Mouse (Mus musculus) kidney, postnatal 0 days (tissue): ENCODE results near the gene Hmga1. TPM values are rescaled to one million over a fixed set of nuclear protein-coding genes. Genes with fewer than 3 reads are reported as not detected.

ENCODE experiments used
- ATAC-seq: fragments of 200-750 bp; cut with Nextera tagmentation; replicated peaks from 2 replicates; pipeline ENCODE4 v1.8.0; 2017; ENCODE audit warnings: low read depth, moderate number of reproducible peaks, moderate TSS enrichment, moderate library complexity; ENCODE audit not compliant: low FRiP score
- DNase-seq: peaks from one replicate; pipeline ENCODE4 v3.0.0-alpha.2; 2016; ENCODE audit warnings: low spot score
- H3K27ac ChIP-seq: fragments of 300-500 bp; sonication (generic); 2 replicates; pipeline ENCODE4 v1.5.1; 2014; ENCODE audit warnings: mild to moderate bottlenecking
- H3K27me3 ChIP-seq: fragments of 300-500 bp; sonication (generic); 2 replicates; pipeline ENCODE4 v1.6.1; 2014; ENCODE audit warnings: low read length, mixed read lengths; ENCODE audit not compliant: insufficient read depth
- H3K36me3 ChIP-seq: fragments of 300-500 bp; sonication (generic); 2 replicates; pipeline ENCODE4 v1.6.1; 2014; ENCODE audit warnings: low read length, mixed read lengths; ENCODE audit not compliant: insufficient read depth
- H3K4me1 ChIP-seq: fragments of 300-500 bp; sonication (generic); replicated peaks from 2 replicates; pipeline ENCODE4 v1.6.1; 2014; ENCODE audit warnings: antibody characterized with exemption, low read length, mixed read lengths; ENCODE audit not compliant: insufficient read depth
- H3K4me2 ChIP-seq: fragments of 300-500 bp; sonication (generic); 2 replicates; pipeline ENCODE4 v1.6.1; 2014; ENCODE audit warnings: mild to moderate bottlenecking, low read length, moderate library complexity, mixed read lengths
- H3K4me3 ChIP-seq: fragments of 300-500 bp; sonication (generic); replicated peaks from 2 replicates; pipeline ENCODE4 v1.5.1; 2014; ENCODE audit warnings: low read depth, low read length
- H3K9ac ChIP-seq: fragments of 300-500 bp; sonication (generic); 2 replicates; pipeline ENCODE4 v1.6.1; 2014; ENCODE audit warnings: low read depth, low read length
- H3K9me3 ChIP-seq: fragments of 300-500 bp; sonication (generic); replicated peaks from 2 replicates; pipeline ENCODE4 v1.6.1; 2016; ENCODE audit warnings: low read length, inconsistent platforms, mixed read lengths
- CTCF ChIP-seq: IDR thresholded peaks from 2 replicates; pipeline ENCODE4 v1.5.1; 2016; ENCODE audit warnings: antibody characterized with exemption, low read depth, mild to moderate bottlenecking, moderate library complexity
- WGBS: fragments of 180-500 bp; shearing (Covaris S2); extraction: QIAGEN DNeasy Blood & Tissue Kit; methylation state at CpG from one replicate; pipeline ENCODE4 v1.1.7; 2014; 5-methylcytosine and 5-hydroxymethylcytosine counted together
- polyA plus RNA-seq: library from polyadenylated mRNA; unstranded; fragments of >200 nt; fragmentation: Nextera tagmentation; extraction: Ambion mirVana; gene quantifications from 2 replicates; pipeline ENCODE4 v1.2.1, GENCODE M21; 2015

The Hmga1 gene
- polyA plus RNA-seq, 1 experiment from 2014 or later, result 131 TPM

GRCm38 (mm10) chr17:27563771-27564244 is 7.5 kb downstream of the Hmga1 start:
- H3K4me3 ChIP-seq, result no peak overlapping the region
- WGBS, result 49% methylated on average over 7 of the region's 7 CpGs
- H3K4me2 ChIP-seq, result no peak overlapping the region
- H3K36me3 ChIP-seq, result no peaks in the 10 kb centered on the region; the same call in 1 of the 2 replicates
- DNase-seq (no peak), ATAC-seq (no peak)
- no peak overlapping the region for H3K27ac ChIP-seq
- H3K9me3 ChIP-seq, result no peaks in the 10 kb centered on the region
- TF ChIP-seq CTCF, result no peak
- peaks cover 10% of the 10 kb centered on the region for H3K4me1 ChIP-seq
- H3K9ac ChIP-seq, result 0 out of 2 replicates have a peak overlapping the region, but pooled peaks have one; percentile 31
- H3K27me3 ChIP-seq, result no peaks in the 10 kb centered on the region

DNA sequence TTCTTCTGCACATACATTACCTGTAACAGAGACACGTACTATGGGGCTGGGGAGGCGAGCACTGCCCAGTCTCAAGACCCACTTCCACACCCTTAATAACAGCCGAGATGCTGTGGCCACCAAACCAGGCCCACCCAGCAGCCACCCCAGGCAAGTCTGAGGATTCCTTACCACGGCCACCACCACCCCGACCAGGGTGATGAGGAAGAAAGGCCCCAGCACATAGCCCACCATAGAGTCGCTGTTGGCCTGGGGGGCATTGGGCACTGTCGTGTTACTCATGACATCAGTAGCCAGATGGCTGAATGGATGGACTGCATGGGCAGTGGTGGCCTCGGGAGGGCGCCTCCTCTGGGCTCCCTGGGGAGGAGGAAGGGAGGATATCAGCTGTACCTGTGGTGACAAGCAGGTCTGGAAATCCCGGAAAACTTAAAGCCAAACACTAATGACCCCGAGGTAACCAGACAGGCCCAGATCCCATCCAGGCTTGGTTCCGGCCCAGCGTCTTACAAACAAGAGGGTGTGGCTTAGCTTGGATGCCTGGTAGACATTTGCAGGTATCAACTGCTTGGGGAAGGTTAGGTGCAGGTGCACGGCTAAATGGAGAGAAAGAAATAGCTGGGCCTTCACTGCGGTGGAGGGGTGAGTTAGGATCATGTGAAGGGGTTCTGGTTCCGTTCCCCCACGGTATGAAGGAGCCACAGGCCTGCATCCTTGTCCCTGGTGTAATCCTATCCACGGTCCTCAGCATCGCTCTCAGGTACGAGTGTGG is 8.3 kb downstream of the Hmga1 start:
- H3K4me3 ChIP-seq, result peak overlapping the region; percentile 52
- H3K36me3 ChIP-seq, result no peaks in the 10 kb centered on the region; the same call in 1 of the 2 replicates
- 17% methylated on average over 20 of the region's 20 CpGs for whole genome bisulfite sequencing
- DNase-seq, result no peak
- peak overlapping the region; percentile 94 for H3K4me2 ChIP-seq
- no peaks in the 10 kb centered on the region for H3K27me3 ChIP-seq
- H3K9me3 ChIP-seq, result no peaks in the 10 kb centered on the region
- TF ChIP-seq CTCF, result peak; percentile 53
- H3K27ac ChIP-seq, result no peak overlapping the region; the same call in 1 of the 2 replicates
- no peak for ATAC-seq
- H3K9ac ChIP-seq, result peak overlapping the region; percentile 64
- H3K4me1 ChIP-seq, result peaks cover 8% of the 10 kb centered on the region; the same call in 1 of the 2 replicates

DNA sequence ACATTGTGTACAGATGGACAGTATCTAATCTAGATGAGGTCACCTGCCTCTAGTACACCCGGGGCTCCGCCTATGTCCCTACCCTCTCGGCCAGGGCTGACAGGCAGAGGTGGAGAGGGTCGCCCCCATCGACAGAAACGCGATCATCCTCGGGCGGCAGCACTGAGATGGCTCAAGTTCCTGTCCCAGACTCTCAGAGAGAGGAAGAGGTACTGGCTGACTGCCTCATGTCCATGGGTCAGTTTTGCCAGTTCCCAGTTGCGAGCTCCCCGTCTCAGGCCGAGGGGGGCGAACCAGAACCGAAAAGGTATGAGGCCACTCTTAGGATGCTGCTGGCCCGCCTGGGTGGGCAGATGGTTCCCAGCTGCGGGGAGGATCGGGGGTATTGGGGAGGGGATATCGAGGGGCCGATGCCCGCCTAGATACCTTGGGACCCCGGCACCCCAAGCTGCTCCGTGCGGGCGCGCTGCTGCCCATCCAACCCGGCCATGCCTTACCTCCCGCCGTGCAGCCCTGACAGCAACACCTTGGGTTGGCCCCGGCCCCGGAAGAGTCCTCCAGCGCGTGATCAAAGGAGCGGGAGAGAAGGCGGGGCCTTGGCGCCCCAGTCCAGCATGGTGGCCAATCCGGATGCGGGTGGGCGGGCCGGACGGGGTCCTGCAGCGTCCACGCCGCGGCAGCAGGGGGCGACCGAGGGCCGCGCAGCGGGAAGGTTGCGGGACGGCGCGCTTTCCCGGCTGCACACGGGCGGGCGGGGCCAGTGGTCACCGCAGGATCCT is 9.1 kb downstream of the Hmga1 start, which contains the start of gene AI413582:
Gene AI413582, minus strand, starts transcription at position 594 of the 779 bp plus-strand sequence.
- peak within 1 kb of the TSS; percentile 64 for H3K9ac ChIP-seq
- DNase-seq (peak; percentile 96), ATAC-seq (peak; percentile 92)
- peak within 1 kb of the TSS; percentile 13; the same call in 1 of the 2 replicates for H3K27ac ChIP-seq
- WGBS, result under 1% methylated on average over 57 of the region's 58 CpGs
- peaks cover 8% of the 10 kb centered on the region; the same call in 1 of the 2 replicates for H3K4me1 ChIP-seq
- peak within 1 kb of the TSS; percentile 52 for H3K4me3 ChIP-seq
- no peaks in the 10 kb centered on the region; the same call in 1 of the 2 replicates for H3K36me3 ChIP-seq
- no peaks in the 10 kb centered on the region for H3K27me3 ChIP-seq
- H3K9me3 ChIP-seq, result no peaks in the 10 kb centered on the region
- TF ChIP-seq CTCF, result peak; percentile 96
- H3K4me2 ChIP-seq, result peak within 1 kb of the TSS; percentile 94

- Histone ChIP-seq H3K4me2 (peak overlapping the region; percentile 94), H3K36me3 (no peaks in the 10 kb centered on the region; the same call in 1 of the 2 replicates), H3K4me3 (peak overlapping the region; percentile 52), H3K4me1 (peaks cover 8% of the 10 kb centered on the region; the same call in 1 of the 2 replicates), H3K9ac (peak overlapping the region; percentile 48; the same call in 1 of the 2 replicates), H3K27me3 (no peaks in the 10 kb centered on the region), H3K27ac (no peak overlapping the region), H3K9me3 (no peaks in the 10 kb centered on the region)
- no peak; the same call in 1 of the 2 replicates for ATAC-seq
- WGBS, result 0% methylated on average over 13 of the region's 13 CpGs
- no peak for DNase-seq
- TF ChIP-seq CTCF, result no peak
These were observed 9.6 kb downstream of the Hmga1 start for GRCm38 (mm10) chr17:27565942-27566267.

DNA sequence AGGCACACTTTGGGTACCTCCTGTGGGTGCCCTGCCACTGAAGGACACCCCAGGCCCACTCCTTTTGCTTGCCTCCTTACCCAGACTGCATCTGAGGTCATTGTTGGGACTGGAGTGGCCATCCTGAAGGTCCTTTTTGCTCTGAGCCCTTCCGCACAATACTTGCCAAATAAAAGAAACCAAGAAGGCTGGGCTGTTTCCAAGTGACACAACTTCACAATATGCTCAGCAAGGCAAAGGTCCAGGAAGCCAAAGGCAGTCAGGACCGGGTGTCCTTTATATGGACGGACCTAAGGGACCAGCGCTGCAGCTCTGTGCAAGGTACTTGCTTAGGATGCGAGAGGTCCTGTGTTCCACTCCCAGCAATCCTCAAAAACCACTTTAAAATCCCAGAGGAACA is 11.9 kb downstream of the Hmga1 start:
- Histone ChIP-seq H3K9ac (no peak overlapping the region), H3K4me1 (peaks cover 8% of the 10 kb centered on the region; the same call in 1 of the 2 replicates), H3K4me2 (no peak overlapping the region), H3K9me3 (no peaks in the 10 kb centered on the region), H3K27me3 (no peaks in the 10 kb centered on the region), H3K36me3 (no peaks in the 10 kb centered on the region; the same call in 1 of the 2 replicates), H3K4me3 (no peak overlapping the region), H3K27ac (no peak overlapping the region)
- DNase-seq (no peak), ATAC-seq (no peak)
- WGBS, result 90% methylated on average over 5 of the region's 5 CpGs
- TF ChIP-seq CTCF, result no peak

- Histone ChIP-seq H3K4me1 (no peaks in the 10 kb centered on the region; the same call in 1 of the 2 replicates), H3K4me2 (no peak overlapping the region), H3K27ac (no peak overlapping the region), H3K9ac (no peak overlapping the region), H3K9me3 (no peaks in the 10 kb centered on the region), H3K36me3 (no peaks in the 10 kb centered on the region), H3K27me3 (no peaks in the 10 kb centered on the region), H3K4me3 (no peak overlapping the region)
- ATAC-seq (no peak), DNase-seq (no peak)
- TF ChIP-seq CTCF, result no peak
- WGBS, result 55% methylated on average over 8 of the region's 8 CpGs
These were observed 15.0 kb downstream of the Hmga1 start for GRCm38 (mm10) chr17:27571315-27571714.
